In the genomic region with DNA sequence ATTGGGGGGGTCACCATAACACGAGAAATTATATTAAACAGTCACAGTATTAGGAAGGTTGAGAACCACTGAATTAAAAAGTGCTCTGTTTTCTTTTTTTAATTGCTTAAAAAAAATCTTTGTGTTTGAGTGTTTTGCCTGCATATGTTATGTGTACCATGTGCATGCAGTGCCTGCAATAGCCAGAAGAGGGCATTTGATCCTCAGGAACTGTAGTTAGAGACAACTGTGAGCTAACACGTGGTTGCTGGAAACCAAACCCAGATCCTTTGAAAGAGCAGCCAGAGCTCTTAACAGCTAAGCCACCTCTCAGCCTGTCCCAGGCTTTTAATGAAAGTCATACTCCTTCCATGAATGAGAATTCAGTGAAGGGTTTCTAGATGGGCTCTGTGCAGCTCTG, we compare ENCODE assay signal across 12 mouse cellular contexts. TPM values are rescaled to one million over a fixed set of nuclear protein-coding genes. Genes with fewer than 3 reads are reported as not detected.
DNase-seq lines count a peak whose midpoint lies in the region; ATAC-seq and TF ChIP-seq lines count a peak whose summit lies in the region.
"Had no signal": no experiment of that assay in that cellular context is flagged by ENCODE, and none has a peak within 500 bp of the region (broad histone marks: within the 10 kb centered on the region; RNA-seq: fewer than 3 reads in every experiment).

No protein-coding gene starts in this region.

- no peak for TF ChIP-seq POLR2A in brain, embryonic 14.5 days (IDR thresholded peaks at IDR 0.05; ENCODE audit: borderline replicate concordance, extremely low read depth, insufficient read depth, insufficient read length, poor library complexity, severe bottlenecking)

- no peak overlapping the region for H3K4me2 ChIP-seq in kidney, embryonic 15.5 days
- H3K4me2 ChIP-seq: lung, embryonic 15.5 days had no signal

- WGBS in kidney, embryonic 15.5 days, result 95% methylated on average over 2 of the region's 2 CpGs

- peaks cover 27% of the 10 kb centered on the region for H3K27me3 ChIP-seq in kidney, embryonic 15.5 days

- no peak overlapping the region for H3K27ac ChIP-seq in kidney, embryonic 15.5 days
- H3K27ac ChIP-seq: forebrain, embryonic 10.5 days; lung, embryonic 15.5 days; midbrain, embryonic 10.5 days had no signal

- DNase-seq in cerebellum, postnatal 10 days, result peak; percentile 42 to 56
- DNase-seq in cerebellum, adult 11-12 months, result no peak
- peak; percentile 30 to 52 for DNase-seq in kidney, postnatal 4 days
- DNase-seq in right cerebral cortex, postnatal 14 days, result peak; percentile 21
- DNase-seq in right cerebral cortex, postnatal 10 days (ENCODE audit: low spot score in 2 of 2), result no peak
- DNase-seq in brain, embryonic 14.5 days (ENCODE audit: low read depth), result no peak
- no peak for DNase-seq in spleen, postnatal 14 days (ENCODE audit: low spot score in 2 of 2)
- DNase-seq: cerebellum, adult 8-10 months had no signal

- H3K9me3 ChIP-seq in kidney, embryonic 15.5 days (replicated peaks), result no peaks in the 10 kb centered on the region; the same call in 1 of the 2 replicates
- H3K9me3 ChIP-seq: lung, embryonic 15.5 days; midbrain, embryonic 10.5 days had no signal

- TF ChIP-seq CTCF in brain, embryonic 14.5 days (IDR thresholded peaks at IDR 0.05; ENCODE audit: borderline replicate concordance, extremely low read depth, insufficient read depth, insufficient read length), result peak; percentile 13; the same call in 1 of the 2 replicates

- H3K36me3 ChIP-seq in kidney, embryonic 15.5 days, result no peaks in the 10 kb centered on the region
- H3K36me3 ChIP-seq: forebrain, embryonic 10.5 days; lung, embryonic 15.5 days had no signal

- peaks cover 11% of the 10 kb centered on the region; the same call in 1 of the 2 replicates for H3K4me1 ChIP-seq in kidney, embryonic 15.5 days
- H3K4me1 ChIP-seq: lung, embryonic 15.5 days had no signal

- no peak overlapping the region for H3K9ac ChIP-seq in kidney, embryonic 15.5 days
- H3K9ac ChIP-seq: lung, embryonic 15.5 days had no signal

- no peak for ATAC-seq in kidney, embryonic 15.5 days (replicated peaks; ENCODE audit: low FRiP score)

- H3K4me3 ChIP-seq in kidney, embryonic 15.5 days (replicated peaks), result no peak overlapping the region
- H3K4me3 ChIP-seq: forebrain, embryonic 10.5 days; lung, embryonic 15.5 days; midbrain, embryonic 10.5 days had no signal

RNA-seq across cellular contexts. Expression of gene Spon1, which starts 6.3 kb away (rescaled TPM):
- polyA plus RNA-seq in kidney, embryonic 15.5 days (2015; fragmentation: Nextera tagmentation; extraction: Ambion mirVana), result 12.8 and 13.9 TPM in 2 replicates
- polyA plus RNA-seq in brain, embryonic 14.5 days (2012; rRNA removed), result 17.4 and 43.4 TPM in 2 replicates

Comparison
In these comparisons a context has a peak if more than half of its experiments do, and no peak if none do; other contexts are left out.
1. DNase-seq: peak in cerebellum, postnatal 10 days (2 of 2), kidney, postnatal 4 days (2 of 2) and right cerebral cortex, postnatal 14 days (single experiment); none in cerebellum, adult 11-12 months (single experiment), right cerebral cortex, postnatal 10 days (0 of 2), brain, embryonic 14.5 days (single experiment) and spleen, postnatal 14 days (0 of 2).